Mouse (Mus musculus) neural tube, embryonic 14.5 days (tissue): ENCODE data around the gene Faf2. TPM values are rescaled to one million over a fixed set of nuclear protein-coding genes. Genes with fewer than 3 reads are reported as not detected.
"Not testable (repeated sequence)": the region's sequence is repeated elsewhere in the genome, so short reads cannot be mapped to it uniquely, and the experiment has no call there.

Source experiments
- ATAC-seq: fragments of 200-750 bp; cut with Nextera tagmentation; 2 replicates; pipeline ENCODE4 v1.8.0; 2017; ENCODE audit warnings: low read depth, mild to moderate bottlenecking, moderate TSS enrichment, moderate library complexity
- H3K27ac ChIP-seq: fragments of 300-500 bp; sonication (generic); 2 replicates; pipeline ENCODE4 v1.5.1; 2014; ENCODE audit warnings: low read depth, mild to moderate bottlenecking, control low read depth, low read length, moderate library complexity, mixed read lengths
- H3K27me3 ChIP-seq: fragments of 300-500 bp; sonication (generic); 2 replicates; pipeline ENCODE4 v1.6.1; 2014; ENCODE audit warnings: low read length; ENCODE audit not compliant: control insufficient read depth, insufficient read depth
- H3K36me3 ChIP-seq: fragments of 300-500 bp; sonication (generic); 2 replicates; pipeline ENCODE4 v1.6.1; 2014; ENCODE audit warnings: low read length, mixed read lengths; ENCODE audit not compliant: control insufficient read depth, insufficient read depth
- H3K4me1 ChIP-seq: fragments of 300-500 bp; sonication (generic); 2 replicates; pipeline ENCODE4 v1.6.1; 2014; ENCODE audit warnings: low read length; ENCODE audit not compliant: control insufficient read depth, insufficient read depth
- H3K4me2 ChIP-seq: fragments of 300-500 bp; sonication (generic); 2 replicates; pipeline ENCODE4 v1.6.1; 2014; ENCODE audit warnings: mild to moderate bottlenecking, low read depth, low read length, control low read depth
- H3K4me3 ChIP-seq: fragments of 300-500 bp; sonication (generic); 2 replicates; pipeline ENCODE4 v1.5.1; 2014; ENCODE audit warnings: low read depth, low read length, control low read depth, mixed read lengths
- H3K9ac ChIP-seq: fragments of 300-500 bp; sonication (generic); replicated peaks from 2 replicates; pipeline ENCODE4 v1.6.1; 2014; ENCODE audit warnings: low read depth, mild to moderate bottlenecking, control low read depth, low read length, mixed read lengths
- H3K9me3 ChIP-seq: fragments of 300-500 bp; sonication (generic); 2 replicates; pipeline ENCODE4 v1.6.1; 2016; ENCODE audit warnings: low read length; ENCODE audit not compliant: control insufficient read depth
- WGBS: fragments of 180-500 bp; shearing (Covaris S2); extraction: QIAGEN DNeasy Blood & Tissue Kit; methylation state at CpG from one replicate; pipeline ENCODE4 v1.1.7; 2014; 5-methylcytosine and 5-hydroxymethylcytosine counted together
- polyA plus RNA-seq: library from polyadenylated mRNA; unstranded; fragments of >200 nt; fragmentation: Nextera tagmentation; extraction: Ambion mirVana; gene quantifications from 2 replicates; pipeline ENCODE4 v1.2.1, GENCODE M21; 2014

Gene Faf2
- polyA plus RNA-seq, 1 experiment from 2014 or later, result 97.9 TPM

DNA sequence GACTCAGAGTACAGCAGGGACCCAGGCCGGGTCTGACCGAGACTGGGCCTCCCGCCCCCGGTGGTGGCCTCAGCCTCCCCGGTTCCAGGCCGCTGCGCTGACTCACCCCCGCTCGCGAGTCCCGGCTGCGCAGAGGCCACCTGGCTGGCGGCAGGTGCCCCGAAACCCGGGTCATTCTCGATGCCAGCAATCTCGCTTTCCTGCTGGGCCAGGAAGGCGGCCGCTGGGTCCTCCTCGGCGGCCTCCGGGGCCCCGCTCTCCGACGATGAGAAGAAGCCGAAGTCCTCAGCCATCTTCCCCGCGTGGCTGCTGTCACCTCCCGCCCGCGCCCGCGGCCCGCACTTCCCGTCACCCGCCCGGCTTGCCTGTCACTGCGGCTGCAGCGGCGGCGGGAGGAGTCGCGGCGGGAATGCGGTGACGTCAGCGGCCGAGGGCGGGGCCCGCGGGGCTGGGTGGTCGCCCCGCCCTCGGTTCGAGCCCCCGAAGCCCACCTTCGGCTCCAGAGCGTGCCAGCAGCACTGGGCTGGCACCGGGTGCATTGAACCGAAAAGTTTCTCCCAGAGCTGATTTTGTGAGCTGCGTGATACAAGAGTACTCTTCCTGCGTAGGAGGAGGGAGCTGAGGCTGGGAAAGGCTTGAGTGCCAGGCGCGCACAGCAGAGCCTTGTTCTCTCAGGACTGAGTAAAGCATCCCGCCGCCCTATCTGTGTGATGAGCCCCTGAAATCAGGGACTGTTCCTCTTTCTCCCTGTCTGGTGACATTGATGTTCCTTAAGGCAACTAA lies 10.4 kb upstream of the Faf2 start, which contains the start of gene Cltb:
Gene Cltb (minus strand): TSS at position 373 of the 783 bp plus-strand sequence.
- no peaks in the 10 kb centered on the region for H3K27me3 ChIP-seq
- H3K4me3 ChIP-seq, result peak within 1 kb of the TSS; percentile 75
- peaks cover 26% of the 10 kb centered on the region for H3K4me1 ChIP-seq
- no peaks in the 10 kb centered on the region for H3K9me3 ChIP-seq
- peak within 1 kb of the TSS; percentile 91 for H3K9ac ChIP-seq
- peak within 1 kb of the TSS; percentile 71 for H3K4me2 ChIP-seq
- peaks cover under 1% of the 10 kb centered on the region; the same call in 1 of the 2 replicates for H3K36me3 ChIP-seq
- peak; percentile 72 for ATAC-seq
- peak within 1 kb of the TSS; percentile 80 for H3K27ac ChIP-seq
- under 1% methylated on average over 60 of the region's 66 CpGs for WGBS

DNA sequence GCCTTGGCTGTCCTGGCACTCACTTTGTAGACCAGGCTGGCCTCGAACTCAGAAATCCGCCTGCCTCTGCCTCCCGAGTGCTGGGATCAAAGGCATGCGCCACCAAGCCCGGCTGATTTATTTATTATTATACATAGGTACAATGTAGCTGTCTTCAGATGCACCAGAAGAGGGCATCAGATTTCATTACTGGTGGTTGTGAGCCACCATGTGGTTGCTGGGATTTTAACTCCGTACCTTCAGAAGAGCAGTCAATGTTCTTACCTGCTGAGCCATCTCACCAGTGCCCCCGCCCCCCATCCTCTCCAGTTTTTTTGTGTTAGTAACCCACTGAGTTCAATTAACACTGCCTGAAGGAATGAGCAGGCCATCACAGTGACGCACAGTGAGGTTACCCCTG lies 8.4 kb upstream of the Faf2 start:
- not testable (repeated sequence) for H3K36me3 ChIP-seq, H3K27ac ChIP-seq, H3K9ac ChIP-seq, H3K4me3 ChIP-seq, H3K9me3 ChIP-seq, ATAC-seq, H3K27me3 ChIP-seq, H3K4me2 ChIP-seq
- peaks cover 25% of the 10 kb centered on the region for H3K4me1 ChIP-seq
- 88% methylated on average over 8 of the region's 8 CpGs for WGBS

DNA sequence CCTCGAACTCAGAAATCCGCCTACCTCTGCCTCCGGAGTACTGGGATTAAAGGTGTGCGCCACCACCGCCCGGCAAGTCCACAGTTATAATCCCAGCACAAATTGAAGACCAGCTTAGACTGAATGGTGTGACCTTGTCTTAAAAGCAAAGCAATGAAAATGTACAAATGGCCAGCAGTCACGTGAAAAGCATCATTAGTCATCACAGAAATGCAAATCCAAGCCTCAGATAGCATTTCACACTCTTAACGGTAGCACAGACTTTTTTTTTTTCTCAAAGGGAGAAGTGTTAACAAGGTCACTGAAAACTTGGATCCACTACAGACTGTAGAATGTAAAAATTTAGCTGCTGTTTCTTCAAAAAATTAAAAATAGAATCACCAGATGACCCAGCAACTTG lies 5.3 kb upstream of the Faf2 start:
- no peak overlapping the region for H3K9ac ChIP-seq
- H3K36me3 ChIP-seq, result no peaks in the 10 kb centered on the region
- H3K27me3 ChIP-seq, result no peaks in the 10 kb centered on the region
- ATAC-seq, result no peak
- no peaks in the 10 kb centered on the region for H3K9me3 ChIP-seq
- no peak overlapping the region for H3K4me3 ChIP-seq
- no peak overlapping the region for H3K27ac ChIP-seq
- H3K4me1 ChIP-seq, result 0 out of 2 replicates have a peak, but pooled peaks cover 4% of the 10 kb centered on the region
- no peak overlapping the region for H3K4me2 ChIP-seq
- WGBS, result 86% methylated on average over 8 of the region's 8 CpGs

DNA sequence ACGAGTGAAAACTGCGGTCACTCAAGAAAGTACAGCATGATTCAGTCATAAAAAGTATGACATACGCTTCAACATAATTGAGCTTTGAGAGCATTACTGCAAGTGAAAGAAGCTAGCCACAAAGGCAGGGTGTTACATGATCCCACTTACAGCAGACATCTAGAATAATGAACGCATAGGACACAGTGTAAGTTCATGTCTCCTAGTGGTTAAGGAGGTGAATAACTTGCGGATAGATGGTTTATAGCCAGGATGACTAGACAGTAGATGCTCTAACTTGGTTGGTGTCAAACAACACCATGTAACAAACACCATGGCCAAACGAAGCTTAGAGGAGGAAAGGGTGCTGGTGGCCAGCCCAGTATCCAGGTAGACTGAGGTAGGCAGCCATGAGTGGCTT lies 4.6 kb upstream of the Faf2 start:
- Histone ChIP-seq H3K27ac (no peak overlapping the region), H3K9me3 (no peaks in the 10 kb centered on the region), H3K36me3 (no peaks in the 10 kb centered on the region), H3K4me2 (no peak overlapping the region), H3K9ac (no peak overlapping the region), H3K4me1 (no peaks in the 10 kb centered on the region), H3K4me3 (no peak overlapping the region), H3K27me3 (no peaks in the 10 kb centered on the region)
- WGBS, result 72% methylated on average over 6 of the region's 6 CpGs
- ATAC-seq, result no peak

DNA sequence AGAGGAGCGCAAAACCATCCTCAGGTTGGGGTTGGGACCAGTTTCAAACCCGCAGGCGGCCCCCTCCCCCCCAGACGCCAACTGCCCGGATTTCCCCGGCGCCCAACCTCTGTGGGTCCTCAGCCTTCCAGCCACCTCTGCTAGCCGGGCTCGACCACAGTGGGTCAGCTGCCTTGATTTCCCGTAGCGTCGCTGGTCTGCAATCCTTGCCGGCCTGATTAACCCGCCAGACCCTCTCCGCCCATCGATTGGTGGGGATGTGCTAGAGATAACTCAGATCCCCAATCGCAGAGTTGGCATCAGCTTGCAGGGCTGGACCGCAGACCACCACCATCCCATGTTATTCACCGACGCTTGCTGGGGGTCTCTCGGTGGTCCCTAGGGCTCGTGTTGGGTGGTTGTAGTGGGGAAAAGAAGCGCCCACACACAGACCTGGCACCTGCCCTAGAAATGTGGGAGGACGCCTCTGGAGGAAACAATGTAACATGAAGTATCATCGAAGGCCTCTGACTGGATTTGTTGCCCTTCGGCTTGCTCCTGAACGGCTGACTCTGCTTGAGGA lies 457 bp downstream of the Faf2 start:
- 2% methylated on average over 26 of the region's 27 CpGs for WGBS
- no peak; the same call in none of the 2 replicates for ATAC-seq
- Histone ChIP-seq H3K9ac (peak overlapping the region; percentile 92), H3K4me3 (peak overlapping the region; percentile 98), H3K36me3 (no peaks in the 10 kb centered on the region), H3K4me2 (peak overlapping the region; percentile 87), H3K4me1 (peaks cover 14% of the 10 kb centered on the region; the same call in 1 of the 2 replicates), H3K27me3 (no peaks in the 10 kb centered on the region), H3K9me3 (no peaks in the 10 kb centered on the region), H3K27ac (peak overlapping the region; percentile 92)

DNA sequence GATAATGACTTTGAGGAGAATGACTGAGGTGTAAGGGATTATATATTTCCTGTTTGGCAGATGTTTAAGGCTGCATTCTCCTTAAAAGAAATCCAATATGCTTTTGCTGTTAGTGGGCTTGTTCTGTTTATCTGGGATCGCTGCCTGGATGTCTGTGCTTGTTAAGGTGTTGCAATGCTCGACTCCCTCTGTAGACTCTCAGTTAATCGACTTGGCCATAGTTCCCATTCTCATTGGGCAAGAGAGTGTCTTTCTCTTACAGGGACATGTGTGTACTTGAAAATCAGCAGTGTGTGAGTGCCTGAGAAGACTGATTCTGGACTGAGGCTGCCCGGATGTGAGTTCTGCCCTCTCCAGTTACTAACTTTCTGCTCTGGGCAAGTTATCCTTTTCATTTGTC lies 7.5 kb downstream of the Faf2 start:
- 94% methylated on average over 4 of the region's 4 CpGs for WGBS

DNA sequence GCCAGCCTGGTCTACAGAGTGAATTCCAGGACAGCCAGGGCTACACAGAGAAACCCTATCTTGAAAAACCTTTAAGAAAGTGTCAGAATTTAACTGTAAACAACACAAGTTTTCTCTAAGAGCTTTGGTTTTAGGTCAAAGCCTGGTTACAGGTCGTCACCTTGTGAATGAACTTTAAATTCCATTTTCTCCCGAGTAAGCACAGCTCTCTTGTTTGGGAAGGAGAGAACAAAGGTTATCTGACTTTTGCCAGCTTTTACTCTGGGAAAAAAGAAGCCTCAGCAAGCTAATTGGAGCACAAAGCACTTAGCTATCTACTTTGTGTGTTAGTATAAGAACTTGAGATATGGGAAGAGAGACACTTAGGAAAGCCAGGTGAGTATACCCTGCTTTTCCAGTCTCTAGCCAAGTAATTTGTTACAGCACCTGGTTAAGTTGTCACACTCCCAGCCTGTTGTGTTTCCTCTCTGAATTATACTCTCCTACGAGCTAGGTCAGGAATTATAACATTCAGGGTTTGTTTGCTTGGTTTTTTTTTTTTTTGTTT lies 11.2 kb downstream of the Faf2 start:
- ATAC-seq, result no peak
- no peaks in the 10 kb centered on the region for H3K9me3 ChIP-seq
- no peak overlapping the region for H3K27ac ChIP-seq
- WGBS, result 73% methylated on average over 3 of the region's 3 CpGs
- H3K27me3 ChIP-seq, result no peaks in the 10 kb centered on the region
- no peak overlapping the region for H3K4me2 ChIP-seq
- peaks cover 4% of the 10 kb centered on the region; the same call in 1 of the 2 replicates for H3K36me3 ChIP-seq
- no peak overlapping the region for H3K4me3 ChIP-seq
- H3K9ac ChIP-seq, result no peak overlapping the region
- H3K4me1 ChIP-seq, result no peaks in the 10 kb centered on the region

More for the DNA sequence above, 7.5 kb downstream of the Faf2 start:
- H3K9me3 ChIP-seq, result no peaks in the 10 kb centered on the region
- peaks cover 4% of the 10 kb centered on the region; the same call in 1 of the 2 replicates for H3K36me3 ChIP-seq
- no peak overlapping the region for H3K27ac ChIP-seq
- no peak for ATAC-seq
- H3K4me3 ChIP-seq, result no peak overlapping the region
- peaks cover 6% of the 10 kb centered on the region; the same call in 1 of the 2 replicates for H3K4me1 ChIP-seq
- H3K27me3 ChIP-seq, result no peaks in the 10 kb centered on the region
- no peak overlapping the region for H3K9ac ChIP-seq
- H3K4me2 ChIP-seq, result no peak overlapping the region

DNA sequence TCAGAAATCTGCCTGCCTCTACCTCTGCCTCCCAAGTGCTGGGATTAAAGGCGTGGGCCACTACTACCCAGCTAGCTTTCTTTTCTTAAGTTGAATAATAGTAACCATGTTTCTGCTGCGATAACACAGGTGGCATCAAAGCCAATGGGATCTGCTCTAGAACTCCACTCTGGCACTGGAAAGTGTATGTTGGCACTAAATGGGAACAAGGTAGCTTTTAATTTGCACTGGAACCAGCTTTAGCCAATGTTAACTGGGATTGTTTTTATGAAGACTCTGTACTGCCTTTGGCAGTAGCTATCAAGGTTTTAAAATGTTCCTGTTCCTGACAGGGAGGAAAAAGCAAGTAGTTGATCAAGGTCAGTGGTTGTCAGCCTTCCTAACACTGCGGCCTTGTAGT lies 13.4 kb downstream of the Faf2 start:
- no peak overlapping the region for H3K27ac ChIP-seq
- no peak overlapping the region for H3K4me2 ChIP-seq
- no peaks in the 10 kb centered on the region for H3K27me3 ChIP-seq
- H3K36me3 ChIP-seq, result peaks cover 12% of the 10 kb centered on the region
- H3K4me3 ChIP-seq, result no peak overlapping the region
- no peaks in the 10 kb centered on the region for H3K9me3 ChIP-seq
- H3K9ac ChIP-seq, result no peak overlapping the region
- ATAC-seq, result no peak
- no peaks in the 10 kb centered on the region for H3K4me1 ChIP-seq
- 97% methylated on average over 3 of the region's 3 CpGs for WGBS

DNA sequence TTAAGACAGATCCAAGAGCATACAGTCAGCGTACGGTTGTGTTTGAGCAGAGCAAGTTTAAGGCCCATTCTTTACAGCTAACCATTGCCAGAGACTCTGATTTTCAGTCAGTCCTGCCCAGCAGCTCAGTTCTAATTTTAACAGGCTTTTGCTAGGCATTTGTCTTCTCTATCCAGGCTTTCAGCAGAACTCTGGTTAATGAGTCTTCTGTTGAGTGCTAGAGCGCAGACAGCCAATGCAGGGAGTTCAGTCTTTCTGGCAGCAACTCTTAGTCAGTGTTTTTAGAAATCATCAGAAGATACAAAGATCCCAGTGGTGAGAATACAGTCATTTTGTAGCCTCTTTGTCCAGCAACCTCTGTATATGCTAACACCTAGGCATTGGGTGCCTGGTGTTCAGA lies 28.9 kb downstream of the Faf2 start:
- Histone ChIP-seq H3K9ac (no peak overlapping the region), H3K9me3 (no peaks in the 10 kb centered on the region), H3K4me3 (no peak overlapping the region), H3K27ac (no peak overlapping the region), H3K36me3 (peaks cover 62% of the 10 kb centered on the region), H3K4me2 (no peak overlapping the region), H3K4me1 (no peaks in the 10 kb centered on the region), H3K27me3 (no peaks in the 10 kb centered on the region)
- 98% methylated on average over 3 of the region's 3 CpGs for WGBS
- no peak for ATAC-seq
